Mouse (Mus musculus): ENCODE data around the gene Gm36079. TPM values are rescaled to one million over a fixed set of nuclear protein-coding genes. Genes with fewer than 3 reads are reported as not detected.
"Not testable (repeated sequence)": the region's sequence is repeated elsewhere in the genome, so short reads cannot be mapped to it uniquely, and the experiment has no call there.

Gm36079 gene
- total RNA-seq (2015) (not detected in 2 replicates), total RNA-seq (2017) (0.49 TPM in 1 of 2 replicates, not detected in the other)

DNA sequence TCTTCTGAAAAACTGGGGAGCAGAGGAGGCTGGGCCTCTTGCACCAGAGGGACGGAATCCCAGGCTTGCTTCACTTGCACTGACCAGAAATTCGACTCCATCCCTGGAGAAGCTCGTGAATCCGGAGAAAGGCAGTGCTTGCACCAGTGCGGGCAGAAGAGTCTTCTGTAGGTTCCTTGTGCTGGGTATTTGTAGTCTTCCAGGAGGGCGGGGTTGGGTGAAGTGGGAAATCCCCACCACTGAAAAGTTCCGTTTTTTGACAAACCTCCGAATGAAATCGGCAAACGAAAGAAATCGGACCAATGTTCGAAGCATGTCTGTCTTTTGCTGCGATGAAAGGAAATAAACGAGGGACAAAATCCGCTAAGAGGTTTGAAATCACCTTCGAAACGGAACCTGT, at the start of gene Gm36079:
Gene Gm36079, minus strand, starts transcription at position 101 of the 400 bp plus-strand sequence.
- 0 out of 2 replicates have a peak, but pooled peaks have one; percentile 10 for ATAC-seq (ENCODE audit: poor library complexity, severe bottlenecking)

DNA sequence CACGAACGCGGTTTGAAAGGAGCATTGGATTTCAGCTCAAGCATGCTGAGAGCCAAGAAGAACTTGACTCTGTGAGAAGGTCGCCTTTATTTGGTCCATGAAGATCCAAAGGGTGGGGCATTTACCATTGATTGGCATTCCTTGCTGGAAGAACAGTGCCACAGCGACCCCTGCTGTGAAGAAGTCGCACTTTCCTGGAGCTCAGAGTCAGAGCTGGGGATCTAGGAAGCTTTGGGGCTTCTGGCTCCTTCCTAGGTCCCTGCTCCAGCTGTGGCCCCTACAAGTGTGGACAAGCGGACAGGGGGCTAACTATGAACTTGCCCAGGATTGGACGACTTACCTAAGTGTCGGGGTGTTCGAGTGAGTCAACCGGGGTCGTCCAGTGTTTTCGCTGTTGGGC, 44.1 kb upstream of the Gm36079 start:
- ATAC-seq (ENCODE audit: poor library complexity, severe bottlenecking), result peak; percentile 82

DNA sequence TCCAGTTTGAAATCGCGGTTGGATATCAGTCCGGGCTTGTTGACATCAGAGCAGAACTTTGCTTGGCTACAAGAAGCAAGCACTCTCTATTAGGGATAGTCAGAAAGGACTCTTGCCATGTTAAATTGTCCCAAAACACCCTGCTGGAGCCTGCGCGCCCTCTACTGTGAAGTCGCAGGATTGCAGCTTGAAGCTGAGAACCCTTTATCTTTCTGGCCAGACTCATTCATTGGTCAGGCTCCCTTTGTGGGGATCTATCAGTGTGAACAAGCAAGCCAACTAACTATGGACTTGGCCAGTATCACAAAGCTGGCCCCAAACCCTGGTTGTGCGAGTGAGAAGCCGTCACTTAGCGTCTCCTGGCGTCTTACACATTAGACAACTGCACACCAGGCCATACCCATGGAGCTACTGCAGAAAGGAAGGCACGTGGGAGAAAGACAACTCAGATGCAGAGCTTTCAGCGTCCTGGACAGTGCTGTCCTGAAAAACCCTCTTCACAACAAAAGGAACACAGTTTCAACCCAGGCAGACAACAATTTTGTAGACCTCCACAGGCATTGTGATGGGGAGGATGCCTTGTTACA, 43.3 kb upstream of the Gm36079 start:
- ATAC-seq (ENCODE audit: poor library complexity, severe bottlenecking), result peak; percentile 93

DNA sequence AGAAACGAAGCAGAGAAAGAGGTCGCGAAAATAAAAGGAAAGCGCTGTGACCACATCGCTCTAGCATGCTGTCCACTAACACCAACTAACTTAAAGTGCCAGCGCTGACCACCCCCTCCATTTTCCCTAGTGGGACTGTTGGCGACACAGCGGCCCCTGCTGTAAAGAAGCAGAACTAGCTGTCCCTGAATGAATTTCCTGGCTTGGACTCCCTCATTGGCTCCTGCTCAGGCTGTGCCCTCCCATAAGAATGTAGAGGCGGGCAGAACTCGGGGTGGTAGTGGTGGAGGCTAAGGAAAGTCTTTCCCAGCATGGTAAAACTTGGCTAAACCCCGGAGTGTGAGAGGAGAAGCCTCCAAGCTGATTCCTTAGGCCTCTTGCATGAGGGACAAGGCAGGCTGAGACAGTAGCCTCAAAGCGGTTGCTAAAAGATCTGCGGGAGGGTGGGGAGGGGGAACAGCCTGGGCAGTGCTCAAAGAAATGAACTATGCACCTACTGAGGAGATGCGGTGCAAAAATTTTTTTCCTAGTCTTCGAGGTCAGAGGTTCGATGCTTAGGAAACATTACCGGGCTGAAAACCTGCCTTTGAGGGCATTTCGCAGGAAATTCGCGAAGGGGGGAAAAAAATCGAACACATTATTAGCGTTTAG, 36.8 kb upstream of the Gm36079 start:
- peak; percentile 98 for ATAC-seq (ENCODE audit: poor library complexity, severe bottlenecking)

DNA sequence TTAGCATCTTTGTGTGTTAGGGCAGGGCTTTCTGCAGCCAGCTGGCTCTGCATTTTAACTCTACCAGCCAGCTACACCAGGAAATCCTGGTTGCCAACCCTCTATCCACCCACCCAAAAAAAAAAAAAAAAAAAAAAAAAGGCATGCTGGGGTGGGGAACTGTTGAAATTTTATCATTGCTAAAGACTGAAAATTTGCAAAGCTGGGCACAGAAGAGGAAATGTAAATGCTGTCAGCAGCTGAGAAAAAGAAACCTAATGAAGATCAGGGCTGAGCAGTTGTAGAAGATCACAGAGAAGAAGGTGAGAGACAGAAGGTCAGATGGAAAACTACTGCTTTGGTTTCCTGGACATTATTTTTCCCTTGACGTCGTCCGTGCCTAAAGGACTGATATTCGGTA, 36.1 kb upstream of the Gm36079 start:
- ATAC-seq (ENCODE audit: poor library complexity, severe bottlenecking), result peak; percentile 65

DNA sequence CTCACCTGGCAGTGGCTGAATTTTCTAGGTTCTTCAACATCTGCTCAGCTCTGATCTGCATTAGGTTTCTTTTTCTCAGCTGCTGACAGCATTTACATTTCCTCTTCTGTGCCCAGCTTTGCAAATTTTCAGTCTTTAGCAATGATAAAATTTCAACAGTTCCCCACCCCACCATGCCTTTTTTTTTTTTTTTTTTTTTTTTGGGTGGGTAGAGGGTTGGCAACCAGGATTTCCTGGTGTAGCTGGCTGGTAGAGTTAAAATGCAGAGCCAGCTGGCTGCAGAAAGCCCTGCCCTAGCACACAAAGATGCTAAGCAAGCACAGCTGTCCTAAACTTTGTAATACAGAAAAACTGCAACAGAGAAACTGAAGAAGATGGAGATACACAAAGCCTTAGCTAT, 25.3 kb upstream of the Gm36079 start, which contains the start of gene Gm21188:
Gene Gm21188, minus strand, starts transcription at position 110 of the 400 bp plus-strand sequence.
- ATAC-seq (ENCODE audit: poor library complexity, severe bottlenecking), result peak; percentile 39

DNA sequence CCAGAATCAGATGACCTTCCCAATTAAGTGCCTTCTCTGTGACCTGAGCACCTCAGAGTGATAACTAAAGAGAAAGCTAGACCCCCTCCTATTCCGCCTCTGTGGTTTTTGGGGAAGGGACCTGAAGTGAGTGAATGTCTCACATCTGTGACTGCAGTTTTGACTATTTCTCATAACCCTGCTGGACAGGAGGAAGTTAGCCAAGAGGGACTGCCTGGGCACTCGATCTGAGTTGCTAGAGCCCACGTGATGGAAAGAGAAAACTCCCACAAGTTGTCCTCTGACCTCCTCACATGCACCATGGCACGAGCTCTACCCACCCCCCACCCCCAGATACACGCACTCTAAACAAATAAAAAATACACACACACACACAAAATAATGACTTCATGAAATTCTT, 21.8 kb upstream of the Gm36079 start:
- peak; percentile 66 for ATAC-seq (ENCODE audit: poor library complexity, severe bottlenecking)

DNA sequence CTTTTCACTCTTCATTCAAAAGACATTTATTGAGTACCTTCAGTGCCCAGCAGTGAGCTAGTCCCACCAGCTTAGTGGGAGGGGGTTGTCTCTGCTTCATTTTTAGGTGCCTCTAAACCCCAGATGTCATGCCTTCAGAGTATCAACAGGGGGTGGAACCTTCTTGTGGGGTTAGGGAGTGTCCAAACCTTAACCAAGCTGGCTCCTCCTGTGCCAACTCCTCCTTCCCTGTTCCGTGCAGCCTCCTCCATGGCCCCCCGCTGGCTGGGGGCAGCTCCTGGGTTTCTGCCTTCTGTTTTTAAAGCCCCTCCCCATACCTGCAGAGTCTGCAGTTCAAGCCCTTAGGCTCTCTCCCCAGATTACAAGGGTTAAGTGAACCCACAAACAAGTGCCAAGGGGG, 21.4 kb upstream of the Gm36079 start:
- ATAC-seq (ENCODE audit: poor library complexity, severe bottlenecking), result peak; percentile 50

DNA sequence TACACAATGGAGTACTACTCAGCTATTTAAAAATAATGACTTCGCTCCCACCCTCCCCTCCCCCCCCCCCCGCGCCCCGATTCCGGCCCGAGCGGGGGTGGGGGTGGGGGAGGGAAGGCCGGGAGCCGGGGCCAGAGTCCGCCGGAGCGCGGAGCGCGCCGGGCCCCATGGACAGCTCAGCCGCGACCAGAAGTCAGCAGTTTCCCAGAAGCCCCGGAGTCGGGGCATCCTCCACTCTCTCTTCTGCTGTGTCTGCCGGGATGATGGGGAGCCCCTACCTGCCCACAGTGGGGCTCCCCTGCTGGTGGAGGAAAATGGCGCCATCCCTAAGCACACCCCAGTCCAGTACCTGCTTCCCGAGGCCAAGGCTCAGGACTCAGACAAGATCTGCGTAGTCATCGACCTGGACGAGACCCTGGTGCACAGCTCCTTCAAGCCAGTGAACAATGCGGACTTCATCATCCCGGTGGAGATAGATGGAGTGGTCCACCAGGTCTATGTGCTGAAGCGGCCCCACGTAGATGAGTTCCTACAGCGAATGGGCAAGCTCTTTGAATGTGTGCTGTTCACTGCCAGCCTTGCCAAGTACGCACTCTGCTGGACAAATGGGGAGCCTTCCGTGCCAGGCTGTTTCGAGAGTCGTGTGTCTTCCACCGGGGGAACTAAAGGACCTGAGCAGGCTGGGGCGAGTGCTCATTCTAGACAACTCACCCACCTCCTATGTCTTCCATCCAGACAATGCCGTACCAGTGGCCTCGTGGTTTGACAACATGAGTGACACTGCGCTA, 19.8 kb upstream of the Gm36079 start:
- ATAC-seq (ENCODE audit: poor library complexity, severe bottlenecking), result peak; percentile 62

DNA sequence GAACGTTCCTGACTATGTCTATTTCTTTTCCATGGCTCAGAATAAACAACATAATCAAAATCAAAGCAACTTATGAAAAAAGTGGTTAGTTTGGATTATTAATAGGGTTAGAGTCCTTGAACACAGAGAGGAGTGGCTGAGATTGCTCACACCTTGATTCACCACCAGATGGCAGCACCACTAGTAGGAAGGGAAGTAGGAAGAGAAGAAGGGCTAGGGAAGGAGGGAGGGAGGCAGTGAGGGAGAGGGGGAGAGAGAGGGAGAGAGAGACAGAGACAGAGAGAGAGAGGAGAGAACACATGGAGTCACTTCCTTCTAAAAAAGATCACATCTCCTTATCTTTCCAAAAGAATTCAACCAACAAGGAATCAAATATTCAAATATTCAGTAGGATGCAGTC, 14.3 kb upstream of the Gm36079 start:
- ATAC-seq (ENCODE audit: poor library complexity, severe bottlenecking), result peak; percentile 95

DNA sequence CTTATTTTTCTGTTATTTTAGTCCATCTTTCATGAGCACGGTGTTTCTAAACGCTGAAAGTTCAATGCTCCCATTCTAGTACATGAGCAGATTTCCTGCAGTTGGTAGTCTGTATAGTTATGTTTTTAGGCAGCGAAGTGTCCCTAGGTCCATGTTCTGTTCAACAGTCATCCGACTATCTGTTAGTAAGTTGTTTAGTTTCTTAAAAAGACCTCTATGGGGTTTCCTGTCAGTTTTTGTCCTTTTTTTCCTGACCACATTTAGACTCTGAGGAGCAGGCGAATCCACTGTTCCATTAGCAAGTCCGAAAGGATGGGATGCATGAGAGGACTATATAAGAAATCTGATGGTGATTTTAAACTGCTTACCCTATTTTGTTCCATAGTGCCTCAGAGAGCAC, 11.1 kb upstream of the Gm36079 start:
- ATAC-seq (ENCODE audit: poor library complexity, severe bottlenecking), result not testable (repeated sequence)

DNA sequence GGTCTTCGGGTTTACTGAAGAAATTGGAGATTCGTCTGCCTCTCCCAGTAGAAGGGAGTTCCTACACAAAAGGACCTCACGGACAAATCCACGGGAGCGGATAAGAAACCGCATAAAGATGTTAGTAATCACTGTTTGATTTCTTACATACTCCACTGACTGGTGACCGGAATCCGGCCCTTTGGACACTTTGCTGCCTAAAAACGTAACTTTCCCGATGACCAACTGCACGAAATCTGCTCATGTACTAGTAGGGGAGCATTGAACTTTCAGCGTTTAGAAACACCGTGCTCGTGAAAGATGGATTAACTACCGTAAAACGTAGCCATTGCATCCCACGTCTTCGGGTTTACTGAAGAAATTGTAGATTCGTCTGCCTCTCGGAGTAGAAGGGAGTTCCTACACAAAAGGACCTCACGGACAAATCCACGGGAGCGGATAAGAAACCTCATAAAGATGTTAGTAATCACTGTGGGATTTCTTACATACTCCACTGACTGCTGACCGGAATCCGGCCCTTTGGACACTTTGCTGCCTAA, 9.8 kb upstream of the Gm36079 start:
- not testable (repeated sequence) for ATAC-seq (ENCODE audit: poor library complexity, severe bottlenecking)

DNA sequence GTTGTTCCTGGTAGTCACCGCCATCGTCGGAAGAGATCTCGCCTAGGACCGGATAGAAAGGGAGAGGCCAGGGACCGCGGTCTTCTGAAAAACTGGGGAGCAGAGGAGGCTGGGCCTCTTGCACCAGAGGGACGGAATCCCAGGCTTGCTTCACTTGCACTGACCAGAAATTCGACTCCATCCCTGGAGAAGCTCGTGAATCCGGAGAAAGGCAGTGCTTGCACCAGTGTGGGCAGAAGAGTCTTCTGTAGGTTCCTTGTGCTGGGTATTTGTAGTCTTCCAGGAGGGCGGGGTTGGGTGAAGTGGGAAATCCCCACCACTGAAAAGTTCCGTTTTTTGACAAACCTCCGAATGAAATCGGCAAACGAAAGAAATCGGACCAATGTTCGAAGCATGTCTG, 8.3 kb upstream of the Gm36079 start:
- peak; percentile 21 for ATAC-seq (ENCODE audit: poor library complexity, severe bottlenecking)

DNA sequence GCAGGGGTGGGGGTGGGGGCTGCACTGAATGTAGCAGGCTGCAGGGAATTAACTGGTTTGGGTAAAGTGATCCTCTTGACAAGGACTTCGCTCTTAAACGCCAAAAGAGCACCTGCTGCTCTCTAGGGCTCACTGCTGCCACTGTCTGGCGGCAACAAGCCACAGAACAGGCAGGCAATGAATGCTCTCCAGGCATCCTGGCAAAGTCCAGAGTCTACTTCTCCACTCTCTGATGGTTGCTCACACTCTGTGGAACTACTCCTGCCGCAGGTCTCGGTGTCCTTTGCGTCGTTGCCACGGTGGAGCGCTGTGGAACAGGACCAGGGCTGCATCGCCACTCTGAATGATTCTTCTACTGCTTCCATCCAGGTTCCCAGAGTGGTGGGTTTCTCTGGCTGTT, 7.8 kb upstream of the Gm36079 start:
- 0 out of 2 replicates have a peak, but pooled peaks have one; percentile 10 for ATAC-seq (ENCODE audit: poor library complexity, severe bottlenecking)

DNA sequence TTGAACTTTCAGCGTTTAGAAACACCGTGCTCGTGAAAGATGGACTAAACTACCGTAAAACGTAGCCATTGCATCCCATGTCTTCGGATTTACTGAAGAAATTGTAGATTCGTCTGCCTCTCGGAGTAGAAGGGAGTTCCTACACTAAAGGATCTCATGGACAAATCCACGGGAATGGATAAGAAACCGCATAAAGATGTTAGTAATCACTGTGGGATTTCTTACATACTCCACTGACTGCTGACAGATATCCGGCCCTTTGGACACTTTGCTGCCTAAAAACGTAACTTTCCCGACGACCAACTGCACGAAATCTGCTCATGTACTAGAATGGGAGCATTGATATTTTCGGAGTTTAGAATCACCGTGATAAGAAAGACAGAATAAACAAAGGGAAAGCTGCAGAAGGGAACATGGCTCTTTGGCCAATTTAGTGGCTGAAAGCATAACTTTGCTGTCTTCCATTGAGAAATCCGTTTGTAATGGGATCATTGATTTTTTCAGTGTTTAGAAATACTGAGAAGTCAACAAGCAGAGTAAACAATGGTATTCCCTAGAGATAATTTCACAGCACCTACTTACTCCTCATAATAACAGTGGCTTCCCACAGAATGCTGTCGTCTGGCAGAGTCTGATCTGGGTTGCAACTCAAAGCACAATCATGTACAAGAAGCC, 6.8 kb upstream of the Gm36079 start:
- not testable (repeated sequence) for ATAC-seq (ENCODE audit: poor library complexity, severe bottlenecking)

DNA sequence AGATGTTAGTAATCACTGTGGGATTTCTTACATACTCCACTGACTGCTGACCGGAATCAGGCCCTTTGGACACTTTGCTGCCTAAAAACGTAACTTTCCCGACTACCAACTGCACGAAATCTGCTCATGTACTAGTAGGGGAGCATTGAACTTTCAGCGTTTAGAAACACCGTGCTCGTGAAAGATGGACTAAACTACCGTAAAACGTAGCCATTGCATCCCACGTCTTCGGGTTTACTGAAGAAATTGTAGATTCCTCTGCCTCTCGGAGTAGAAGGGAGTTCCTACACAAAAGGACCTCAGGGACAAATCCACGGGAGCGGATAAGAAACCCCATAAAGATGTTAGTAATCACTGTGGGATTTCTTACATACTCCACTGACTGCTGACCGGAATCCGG, 4.9 kb upstream of the Gm36079 start:
- not testable (repeated sequence) for ATAC-seq (ENCODE audit: poor library complexity, severe bottlenecking)

DNA sequence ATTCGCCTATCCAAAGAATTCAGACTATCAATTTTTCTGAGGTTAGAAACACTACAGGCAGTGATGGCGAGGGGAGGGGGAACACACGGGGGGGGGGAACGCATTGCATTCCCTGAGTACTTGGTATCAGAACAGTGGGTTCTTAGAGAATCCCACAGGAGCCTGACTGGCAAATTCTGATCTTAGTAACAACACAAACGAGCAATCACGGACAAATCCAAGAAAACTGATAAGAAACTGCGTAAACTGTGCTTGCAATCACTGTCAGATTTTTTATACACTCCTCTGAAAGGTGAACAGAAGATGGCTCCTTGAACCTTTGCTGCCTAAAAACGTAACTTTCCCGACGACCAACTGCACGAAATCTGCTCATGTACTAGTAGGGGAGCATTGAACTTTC, 557 bp upstream of the Gm36079 start:
- not testable (repeated sequence) for ATAC-seq (ENCODE audit: poor library complexity, severe bottlenecking)

DNA sequence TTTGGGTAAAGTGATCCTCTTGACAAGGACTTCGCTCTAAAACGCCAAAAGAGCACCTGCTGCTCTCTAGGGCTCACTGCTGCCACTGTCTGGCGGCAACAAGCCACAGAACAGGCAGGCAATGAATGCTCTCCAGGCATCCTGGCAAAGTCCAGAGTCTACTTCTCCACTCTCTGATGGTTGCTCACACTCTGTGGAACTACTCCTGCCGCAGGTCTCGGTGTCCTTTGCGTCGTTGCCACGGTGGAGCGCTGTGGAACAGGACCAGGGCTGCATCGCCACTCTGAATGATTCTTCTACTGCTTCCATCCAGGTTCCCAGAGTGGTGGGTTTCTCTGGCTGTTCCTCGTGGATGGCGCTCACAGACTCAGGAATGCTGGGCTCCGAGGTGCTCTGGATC, 438 bp downstream of the Gm36079 start:
- ATAC-seq (ENCODE audit: poor library complexity, severe bottlenecking), result peak; percentile 30; the same call in 1 of the 2 replicates

DNA sequence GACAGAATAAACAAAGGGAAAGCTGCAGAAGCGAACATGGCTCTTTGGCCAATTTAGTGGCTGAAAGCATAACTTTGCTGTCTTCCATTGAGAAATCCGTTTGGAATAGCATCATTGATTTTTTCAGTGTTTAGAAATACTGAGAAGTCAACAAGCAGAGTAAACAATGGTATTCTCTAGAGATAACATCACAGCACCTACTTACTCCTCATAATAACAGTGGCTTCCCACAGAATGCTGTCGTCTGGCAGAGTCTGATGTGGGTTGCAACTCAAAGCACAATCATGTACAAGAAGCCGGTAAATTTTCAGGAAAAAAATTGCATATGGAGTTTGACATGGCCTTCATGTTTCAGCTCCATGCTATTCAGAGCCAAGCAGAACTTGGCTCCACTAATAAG, 1.2 kb downstream of the Gm36079 start:
- ATAC-seq (ENCODE audit: poor library complexity, severe bottlenecking), result not testable (repeated sequence)

DNA sequence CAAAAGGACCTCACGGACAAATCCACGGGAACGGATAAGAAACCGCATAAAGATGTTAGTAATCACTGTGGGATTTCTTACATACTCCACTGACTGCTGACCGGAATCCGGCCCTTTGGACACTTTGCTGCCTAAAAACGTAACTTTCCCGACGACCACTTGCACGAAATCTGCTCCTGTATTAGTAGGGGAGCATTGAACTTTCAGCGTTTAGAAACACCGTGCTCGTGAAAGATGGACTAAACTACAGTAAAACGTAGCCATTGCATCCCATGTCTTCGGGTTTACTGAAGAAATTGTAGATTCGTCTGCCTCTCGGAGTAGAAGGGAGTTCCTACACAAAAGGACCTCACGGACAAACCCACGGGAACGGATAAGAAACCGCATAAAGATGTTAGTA, 1.8 kb downstream of the Gm36079 start:
- not testable (repeated sequence) for ATAC-seq (ENCODE audit: poor library complexity, severe bottlenecking)

DNA sequence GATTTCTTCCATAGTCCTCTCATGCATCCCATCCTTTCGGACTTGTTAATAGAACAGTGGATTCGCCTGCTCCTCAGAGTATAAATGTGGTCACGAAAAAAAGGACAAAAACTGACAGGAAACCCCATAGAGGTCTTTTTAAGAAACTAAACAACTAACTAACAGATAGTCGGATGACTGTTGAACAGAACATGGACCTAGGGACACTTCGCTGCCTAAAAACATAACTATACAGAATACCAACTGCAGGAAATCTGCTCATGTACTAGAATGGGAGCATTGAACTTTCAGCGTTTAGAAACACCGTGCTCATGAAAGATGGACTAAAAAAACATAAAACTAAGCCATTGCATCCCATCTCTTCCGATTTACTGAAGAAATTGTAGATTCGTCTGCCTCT, 2.2 kb downstream of the Gm36079 start:
- ATAC-seq (ENCODE audit: poor library complexity, severe bottlenecking), result not testable (repeated sequence)
